Mouse (Mus musculus) brain, embryonic 14.5 days (tissue): ENCODE data around the gene Dock10.

Source experiments
- CTCF ChIP-seq: fragments of 200-500 bp; IDR thresholded peaks from 2 replicates; pipeline ENCODE4 v1.5.1; 2012; ENCODE audit warnings: inconsistent platforms, mild to moderate bottlenecking, moderate library complexity, borderline replicate concordance; ENCODE audit not compliant: insufficient read depth, insufficient read length; ENCODE audit errors: extremely low read depth
- POLR2A ChIP-seq: fragments of 200-500 bp; IDR thresholded peaks from 2 replicates; pipeline ENCODE4 v1.6.1; 2012; ENCODE audit warnings: mild to moderate bottlenecking, inconsistent platforms, borderline replicate concordance; ENCODE audit not compliant: poor library complexity, insufficient read depth, insufficient read length, severe bottlenecking; ENCODE audit errors: extremely low read depth

- TF ChIP-seq POLR2A, result no peak
- no peak for TF ChIP-seq CTCF
These were observed 283.4 kb downstream of the Dock10 start for GRCm38 (mm10) chr1:80474942-80475341.
